Mouse (Mus musculus): Measurements from ENCODE around the gene 1700020D05Rik.

- TF ChIP-seq FLI1 (IDR thresholded peaks at IDR 0.05; ENCODE audit: low read length): no peak
- no peak for TF ChIP-seq GATA1 (IDR thresholded peaks at IDR 0.05; ENCODE audit: borderline replicate concordance, low read length)
Observed at GRCm38 (mm10) chr19:5460465-5460911, 43.1 kb downstream of the 1700020D05Rik start, which contains the start of gene Fibp.
